Mouse (Mus musculus) liver, embryonic 12.5 days (tissue): ENCODE results near the gene Gm38655. TPM values are rescaled to one million over a fixed set of nuclear protein-coding genes. Genes with fewer than 3 reads are reported as not detected.
"Not testable (repeated sequence)": the region's sequence is repeated elsewhere in the genome, so short reads cannot be mapped to it uniquely, and the experiment has no call there.

Experiments
- ATAC-seq: fragments of 200-750 bp; cut with Nextera tagmentation; 2 replicates; pipeline ENCODE4 v1.8.0; 2017; ENCODE audit warnings: moderate number of reproducible peaks, mild to moderate bottlenecking, moderate library complexity
- H3K27ac ChIP-seq: fragments of 300-500 bp; sonication (generic); 2 replicates; pipeline ENCODE4 v1.5.1; 2016; ENCODE audit warnings: mild to moderate bottlenecking
- H3K27me3 ChIP-seq: fragments of 300-500 bp; sonication (generic); replicated peaks from 2 replicates; pipeline ENCODE4 v1.6.1; 2016; ENCODE audit warnings: mild to moderate bottlenecking, moderate library complexity
- H3K36me3 ChIP-seq: fragments of 300-500 bp; sonication (generic); 2 replicates; pipeline ENCODE4 v1.6.1; 2016; ENCODE audit warnings: mild to moderate bottlenecking, moderate library complexity
- H3K4me1 ChIP-seq: fragments of 300-500 bp; sonication (generic); 2 replicates; pipeline ENCODE4 v1.6.1; 2016
- H3K4me2 ChIP-seq: fragments of 300-500 bp; sonication (generic); 2 replicates; pipeline ENCODE4 v1.6.1; 2016; ENCODE audit warnings: mild to moderate bottlenecking, moderate library complexity
- H3K4me3 ChIP-seq: fragments of 300-500 bp; sonication (generic); 2 replicates; pipeline ENCODE4 v1.5.1; 2016; ENCODE audit warnings: mild to moderate bottlenecking, moderate library complexity
- H3K9ac ChIP-seq: fragments of 300-500 bp; sonication (generic); 2 replicates; pipeline ENCODE4 v1.6.1; 2016; ENCODE audit warnings: mild to moderate bottlenecking, moderate library complexity
- H3K9me3 ChIP-seq: fragments of 300-500 bp; sonication (generic); replicated peaks from 2 replicates; pipeline ENCODE4 v1.6.1; 2016; ENCODE audit warnings: mild to moderate bottlenecking, moderate library complexity
- WGBS: fragments of 180-500 bp; shearing (Covaris S2); methylation state at CpG from one replicate; pipeline ENCODE4 v1.1.7; 2016; ENCODE audit not compliant: insufficient replicate concordance; 5-methylcytosine and 5-hydroxymethylcytosine counted together
- polyA plus RNA-seq: library from polyadenylated mRNA; unstranded; fragments of >200 nt; fragmentation: Nextera tagmentation; extraction: Ambion mirVana; gene quantifications from 2 replicates; pipeline ENCODE4 v1.2.1, GENCODE M21; 2016

Gene Gm38655
- polyA plus RNA-seq, 1 experiment from 2014 or later, result not detected

- Histone ChIP-seq H3K36me3 (peaks cover 18% of the 10 kb centered on the region), H3K4me2 (no peak overlapping the region), H3K27ac (no peak overlapping the region), H3K4me1 (no peaks in the 10 kb centered on the region), H3K9ac (no peak overlapping the region), H3K4me3 (no peak overlapping the region), H3K9me3 (no peaks in the 10 kb centered on the region), H3K27me3 (no peaks in the 10 kb centered on the region; the same call in 1 of the 2 replicates)
- 67% methylated on average over 3 of the region's 3 CpGs for WGBS
- ATAC-seq, result no peak
These were observed 10.5 kb downstream of the Gm38655 start for GRCm38 (mm10) chr17:25164770-25165169.

GRCm38 (mm10) chr17:25163387-25163786 is 11.9 kb downstream of the Gm38655 start:
- H3K4me3 ChIP-seq, result no peak overlapping the region
- no peak overlapping the region for H3K27ac ChIP-seq
- H3K9me3 ChIP-seq, result no peaks in the 10 kb centered on the region
- no peak overlapping the region for H3K4me2 ChIP-seq
- no peaks in the 10 kb centered on the region for H3K4me1 ChIP-seq
- H3K36me3 ChIP-seq, result peaks cover 30% of the 10 kb centered on the region
- ATAC-seq, result no peak
- 68% methylated on average over 7 of the region's 7 CpGs for WGBS
- H3K27me3 ChIP-seq, result no peaks in the 10 kb centered on the region; the same call in 1 of the 2 replicates
- no peak overlapping the region for H3K9ac ChIP-seq

- no peak for ATAC-seq
- no peaks in the 10 kb centered on the region for H3K9me3 ChIP-seq
These were observed 13.1 kb downstream of the Gm38655 start, which contains the start of gene Ccdc154 for GRCm38 (mm10) chr17:25162161-25162560. Ccdc154 (plus strand) TSS chr17:25162461.

GRCm38 (mm10) chr17:25139960-25140359 is 35.3 kb downstream of the Gm38655 start:
- H3K4me3 ChIP-seq, result no peak overlapping the region
- WGBS, result 64% methylated on average over 4 of the region's 4 CpGs
- no peaks in the 10 kb centered on the region for H3K27me3 ChIP-seq
- H3K4me2 ChIP-seq, result no peak overlapping the region
- H3K36me3 ChIP-seq, result peaks cover 44% of the 10 kb centered on the region
- H3K9me3 ChIP-seq, result no peaks in the 10 kb centered on the region
- no peak overlapping the region for H3K9ac ChIP-seq
- H3K27ac ChIP-seq, result no peak overlapping the region
- peaks cover 18% of the 10 kb centered on the region for H3K4me1 ChIP-seq
- no peak for ATAC-seq

More at GRCm38 (mm10) chr17:25162161-25162560, 13.1 kb downstream of the Gm38655 start, which contains the start of gene Ccdc154:
- no peak within 1 kb of the TSS for H3K9ac ChIP-seq
- H3K4me2 ChIP-seq, result no peak within 1 kb of the TSS
- H3K27ac ChIP-seq, result no peak within 1 kb of the TSS
- WGBS, result 94% methylated on average over 1 of the region's 1 CpGs
- H3K27me3 ChIP-seq, result no peaks in the 10 kb centered on the region; the same call in 1 of the 2 replicates
- no peak within 1 kb of the TSS for H3K4me3 ChIP-seq
- H3K36me3 ChIP-seq, result peaks cover 41% of the 10 kb centered on the region
- no peaks in the 10 kb centered on the region for H3K4me1 ChIP-seq

- H3K9me3 ChIP-seq, result no peaks in the 10 kb centered on the region
- ATAC-seq, result no peak
- H3K4me1 ChIP-seq, result peaks cover 29% of the 10 kb centered on the region
- H3K4me2 ChIP-seq, result no peak overlapping the region
- WGBS, result 97% methylated on average over 1 of the region's 1 CpGs
- H3K27me3 ChIP-seq, result no peaks in the 10 kb centered on the region
- no peak overlapping the region for H3K9ac ChIP-seq
- H3K36me3 ChIP-seq, result peaks cover 33% of the 10 kb centered on the region
- H3K4me3 ChIP-seq, result no peak overlapping the region
- no peak overlapping the region for H3K27ac ChIP-seq
These were observed 36.5 kb downstream of the Gm38655 start for GRCm38 (mm10) chr17:25138803-25139202.

GRCm38 (mm10) chr17:25135622-25136021 is 39.6 kb downstream of the Gm38655 start:
- H3K4me2 ChIP-seq, result no peak overlapping the region
- peaks cover 35% of the 10 kb centered on the region for H3K4me1 ChIP-seq
- no peaks in the 10 kb centered on the region for H3K27me3 ChIP-seq
- no peak overlapping the region for H3K9ac ChIP-seq
- 82% methylated on average over 6 of the region's 6 CpGs for WGBS
- H3K9me3 ChIP-seq, result no peaks in the 10 kb centered on the region
- peaks cover 27% of the 10 kb centered on the region for H3K36me3 ChIP-seq
- H3K4me3 ChIP-seq, result no peak overlapping the region
- ATAC-seq, result no peak
- H3K27ac ChIP-seq, result no peak overlapping the region

- Histone ChIP-seq H3K27me3 (no peaks in the 10 kb centered on the region), H3K4me2 (peak within 1 kb of the TSS; percentile 83), H3K4me3 (peak within 1 kb of the TSS; percentile 84), H3K36me3 (peaks cover 16% of the 10 kb centered on the region), H3K27ac (peak within 1 kb of the TSS; percentile 74), H3K9ac (peak within 1 kb of the TSS; percentile 83), H3K4me1 (peaks cover 36% of the 10 kb centered on the region), H3K9me3 (no peaks in the 10 kb centered on the region)
- WGBS, result under 1% methylated on average over 40 of the region's 40 CpGs
- ATAC-seq, result peak; percentile 89
These were observed 42.0 kb downstream of the Gm38655 start, which contains the start of gene Clcn7 for GRCm38 (mm10) chr17:25133275-25133698. Clcn7 (plus strand) TSS chr17:25133391.

- Histone ChIP-seq H3K4me3 (no peak overlapping the region), H3K4me1 (peaks cover 52% of the 10 kb centered on the region)
- WGBS, result 81% methylated on average over 1 of the region's 1 CpGs
These were observed 45.2 kb downstream of the Gm38655 start for GRCm38 (mm10) chr17:25130060-25130459.

GRCm38 (mm10) chr17:25127681-25128080 is 47.6 kb downstream of the Gm38655 start:
- WGBS, result 26% methylated on average over 9 of the region's 9 CpGs
- peak overlapping the region; percentile 92 for H3K27ac ChIP-seq
- peaks cover 44% of the 10 kb centered on the region for H3K4me1 ChIP-seq
- peak; percentile 46; the same call in 1 of the 2 replicates for ATAC-seq
- peaks cover 4% of the 10 kb centered on the region for H3K27me3 ChIP-seq
- H3K36me3 ChIP-seq, result no peaks in the 10 kb centered on the region
- peak overlapping the region; percentile 53 for H3K9ac ChIP-seq
- H3K9me3 ChIP-seq, result no peaks in the 10 kb centered on the region
- H3K4me3 ChIP-seq, result no peak overlapping the region
- H3K4me2 ChIP-seq, result peak overlapping the region; percentile 51

More at GRCm38 (mm10) chr17:25130060-25130459, 45.2 kb downstream of the Gm38655 start:
- no peaks in the 10 kb centered on the region for H3K36me3 ChIP-seq
- no peak for ATAC-seq
- no peak overlapping the region for H3K9ac ChIP-seq
- H3K27ac ChIP-seq, result peak overlapping the region; percentile 6; the same call in 1 of the 2 replicates
- H3K4me2 ChIP-seq, result no peak overlapping the region
- no peaks in the 10 kb centered on the region for H3K9me3 ChIP-seq
- no peaks in the 10 kb centered on the region for H3K27me3 ChIP-seq

GRCm38 (mm10) chr17:25127079-25127478 is 48.2 kb downstream of the Gm38655 start:
- Histone ChIP-seq H3K4me1 (peaks cover 43% of the 10 kb centered on the region), H3K36me3 (no peaks in the 10 kb centered on the region), H3K9me3 (no peaks in the 10 kb centered on the region), H3K27ac (peak overlapping the region; percentile 92), H3K4me2 (peak overlapping the region; percentile 51), H3K9ac (peak overlapping the region; percentile 53), H3K4me3 (0 out of 2 replicates have a peak overlapping the region, but pooled peaks have one; percentile 10), H3K27me3 (peaks cover 10% of the 10 kb centered on the region)
- ATAC-seq, result peak; percentile 86
- WGBS, result 19% methylated on average over 8 of the region's 8 CpGs

- peak overlapping the region; percentile 92 for H3K27ac ChIP-seq
- peak overlapping the region; percentile 7; the same call in 1 of the 2 replicates for H3K4me2 ChIP-seq
- H3K4me1 ChIP-seq, result peaks cover 43% of the 10 kb centered on the region
- H3K9ac ChIP-seq, H3K4me3 ChIP-seq, H3K9me3 ChIP-seq, H3K36me3 ChIP-seq: not testable (repeated sequence)
- 40% methylated on average over 3 of the region's 3 CpGs for WGBS
- peaks cover 24% of the 10 kb centered on the region for H3K27me3 ChIP-seq
- ATAC-seq, result peak; percentile 57
These were observed 49.7 kb downstream of the Gm38655 start for GRCm38 (mm10) chr17:25125442-25126060.

GRCm38 (mm10) chr17:25123979-25124378 is 51.3 kb downstream of the Gm38655 start:
- Histone ChIP-seq H3K27ac (no peak overlapping the region), H3K4me3 (no peak overlapping the region), H3K4me2 (no peak overlapping the region), H3K36me3 (no peaks in the 10 kb centered on the region), H3K27me3 (peaks cover 31% of the 10 kb centered on the region), H3K4me1 (peaks cover 52% of the 10 kb centered on the region), H3K9me3 (no peaks in the 10 kb centered on the region), H3K9ac (no peak overlapping the region)
- 23% methylated on average over 7 of the region's 7 CpGs for WGBS
- no peak for ATAC-seq
